Mouse (Mus musculus) adrenal gland, adult 2 months (tissue): ENCODE data around the gene Ccr5. TPM values are rescaled to one million over a fixed set of nuclear protein-coding genes. Genes with fewer than 3 reads are reported as not detected.
"Not testable (repeated sequence)": the region's sequence is repeated elsewhere in the genome, so short reads cannot be mapped to it uniquely, and the experiment has no call there.

Source experiments
- DNase-seq: peaks from one replicate; pipeline ENCODE4 v3.0.0; 2021
- long read RNA-seq: library from polyadenylated mRNA; stranded (forward); transcript quantifications from one replicate; pipeline ENCODE4 v2.0.0, GENCODE M21; 2021
- polyA plus RNA-seq: library from polyadenylated mRNA; depleted of rRNA; stranded (reverse); fragments of >200 nt; gene quantifications from 2 replicates; pipeline ENCODE4 v1.2.3, GENCODE M21; 2012; rRNA removed
- total RNA-seq, 2 experiments: library from RNA; stranded (reverse); gene quantifications; 2 replicates each; pipeline ENCODE4 v1.2.3; 2021

Ccr5 gene
- total RNA-seq (1 to 10 TPM; 2.4 to 6.1 TPM), polyA plus RNA-seq (0.36 and 0.39 TPM in 2 replicates)
- long read RNA-seq, full-length matches to known transcripts, result 2 of 2 reads
- long read RNA-seq, partial matches to known transcripts, result 0 of 2 reads
- long read RNA-seq, other reads (novel, unspliced or antisense), result 0 of 2 reads

DNA sequence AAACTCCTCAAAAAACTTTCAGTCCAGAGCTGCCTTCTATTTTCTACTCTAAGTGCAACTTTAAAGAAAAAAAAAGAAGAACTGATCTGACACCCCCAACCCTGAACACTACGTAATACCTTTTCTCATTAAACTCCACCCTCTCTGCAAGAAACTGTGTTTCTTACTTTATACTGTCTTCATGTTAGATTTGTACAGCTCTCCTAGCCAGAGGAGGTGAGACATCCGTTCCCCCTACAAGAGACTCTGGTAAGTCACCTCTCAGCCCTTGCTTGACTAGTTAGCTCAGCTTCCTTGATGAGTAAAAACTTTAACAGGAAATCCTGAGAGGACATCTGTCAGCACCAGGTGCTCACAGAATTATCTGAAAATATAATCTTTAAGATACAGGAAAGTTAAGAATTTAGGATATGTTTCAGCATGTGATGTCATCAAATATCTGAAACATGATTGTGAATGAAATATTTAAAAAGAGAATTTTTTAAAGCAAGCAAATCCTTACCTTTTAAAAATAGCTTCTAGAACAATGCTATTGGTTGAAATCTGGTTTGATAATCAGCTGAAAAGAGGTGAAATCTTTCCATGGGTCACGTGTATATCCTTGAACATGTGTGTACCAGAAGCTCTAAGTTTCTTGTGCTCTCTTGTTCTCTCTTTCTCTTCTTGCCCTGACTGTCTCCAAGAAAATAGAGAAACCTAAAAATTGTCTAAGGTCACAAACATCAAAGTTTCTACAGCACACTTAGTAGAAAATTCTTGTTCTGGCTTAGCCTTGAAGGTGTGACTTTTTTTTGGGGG, at the start of gene Ccr5:
TSS of gene Ccr5 (plus strand) at position 157 of the 798 bp plus-strand sequence.
- DNase-seq, result no peak

DNA sequence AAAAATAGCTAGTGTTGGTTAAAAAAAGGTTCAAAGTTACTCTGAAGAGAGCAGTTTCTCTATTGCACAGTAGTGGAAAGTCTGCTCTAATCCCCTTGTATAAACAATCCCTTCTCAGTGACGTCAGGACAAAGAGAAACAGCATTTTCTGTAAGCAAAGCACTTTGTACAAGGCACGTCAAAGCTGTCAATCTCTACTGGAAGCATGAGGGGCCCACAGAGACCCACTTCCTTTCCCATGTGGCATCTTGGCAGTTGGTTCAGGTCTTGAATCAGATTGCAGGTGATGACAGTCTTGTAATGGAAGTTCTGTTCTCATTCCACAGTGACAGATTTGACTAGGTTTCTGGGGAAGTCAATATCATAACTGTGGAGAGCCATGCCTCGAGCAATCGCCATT, 41.5 kb upstream of the Ccr5 start:
- no peak for DNase-seq

DNA sequence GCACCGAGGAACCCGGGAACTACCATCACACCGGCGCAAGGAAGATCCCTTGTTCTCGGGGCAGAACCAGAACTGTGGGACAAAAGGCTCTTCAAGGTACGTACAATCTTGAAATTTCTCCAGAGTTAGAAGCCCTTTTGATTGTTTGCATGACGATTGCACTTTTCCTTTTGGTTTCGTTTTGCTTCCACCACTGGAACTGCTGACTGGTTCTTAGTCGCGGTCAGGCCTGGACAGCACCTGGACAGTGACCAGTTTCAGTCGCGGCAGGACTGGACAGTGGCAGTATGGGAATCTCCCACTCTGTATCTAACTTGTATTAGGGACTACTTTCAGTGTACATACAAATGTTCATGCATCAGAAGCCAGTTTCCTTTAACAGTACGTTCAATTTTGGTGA, 40.9 kb upstream of the Ccr5 start:
- not testable (repeated sequence) for DNase-seq

DNA sequence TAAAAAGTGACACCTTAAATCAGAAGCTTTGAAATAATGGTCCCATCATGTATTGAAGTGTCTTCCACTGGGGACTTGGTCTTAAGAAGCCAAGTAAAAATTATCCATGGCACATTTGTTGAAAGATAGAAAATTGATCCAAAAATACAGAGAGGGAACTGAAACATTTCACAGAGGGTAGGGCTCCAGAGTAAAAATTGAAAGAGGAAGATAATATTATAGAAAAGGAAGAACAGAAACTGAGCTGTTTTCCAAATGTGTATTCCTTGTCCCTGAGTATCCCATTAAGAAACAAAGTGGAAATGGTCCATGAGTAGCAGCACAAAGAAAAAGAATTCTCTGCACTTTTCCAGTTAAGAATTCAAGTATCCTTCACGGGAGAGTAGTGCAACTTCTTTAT, 30.9 kb upstream of the Ccr5 start:
- no peak for DNase-seq

DNA sequence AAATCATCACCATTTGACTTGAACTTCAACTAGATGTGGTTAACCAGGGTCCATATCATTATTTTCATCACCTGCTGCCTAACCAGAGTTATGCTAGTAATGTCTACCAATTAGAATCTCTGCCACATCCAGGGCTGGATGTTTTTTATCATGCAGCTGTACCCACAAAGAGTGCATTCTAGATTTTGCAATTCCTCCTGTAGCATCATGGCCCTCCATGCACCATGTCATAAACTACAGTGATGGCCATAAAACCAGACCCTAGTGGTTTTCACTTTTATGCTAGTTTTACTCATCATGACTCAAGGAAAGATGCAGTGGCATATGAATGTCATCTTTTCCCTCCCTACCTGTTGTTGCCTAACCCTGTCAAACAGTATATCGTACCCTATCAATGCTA, 22.2 kb upstream of the Ccr5 start:
- no peak for DNase-seq

DNA sequence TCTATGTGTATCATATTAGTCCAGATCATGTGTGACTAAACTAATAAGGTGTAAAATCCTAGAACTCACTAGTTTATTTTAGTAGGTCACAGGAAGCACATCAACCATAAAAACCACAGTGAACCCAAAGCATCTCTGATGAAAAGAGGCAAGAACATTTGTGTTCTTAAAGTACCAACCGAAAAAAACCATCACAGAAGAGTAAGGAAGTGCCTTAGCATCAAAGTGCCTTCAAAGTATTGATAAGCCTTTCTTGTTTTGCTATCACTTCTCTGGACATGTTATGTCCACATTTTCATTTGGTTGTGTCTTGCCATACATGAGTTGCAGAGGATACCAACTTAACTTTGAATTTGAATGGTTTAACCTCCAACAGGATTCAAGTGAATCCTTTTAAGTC, 21.0 kb upstream of the Ccr5 start:
- DNase-seq, result no peak

DNA sequence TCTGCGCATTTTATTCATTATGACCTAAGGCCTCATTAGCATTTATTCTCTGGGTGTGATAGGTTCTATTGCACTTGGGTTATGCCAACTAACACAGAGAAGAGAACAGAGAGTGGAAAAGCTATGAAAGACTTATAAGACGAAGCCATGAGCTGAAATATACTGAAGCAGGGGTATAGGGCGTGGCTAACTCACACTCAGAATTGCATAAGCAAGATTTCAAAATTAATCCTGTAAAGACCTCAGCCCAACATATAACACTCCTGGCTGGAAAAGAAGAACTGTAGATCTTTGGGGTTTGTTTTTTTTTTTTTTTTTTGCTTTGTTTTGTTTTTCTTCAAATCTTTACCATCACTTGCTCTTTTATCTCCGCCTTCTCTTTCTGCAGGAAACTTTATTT, 19.6 kb upstream of the Ccr5 start, which contains the start of gene Ccr2:
TSS of gene Ccr2 (plus strand) at position 228 of the 400 bp plus-strand sequence.
- DNase-seq, result no peak

DNA sequence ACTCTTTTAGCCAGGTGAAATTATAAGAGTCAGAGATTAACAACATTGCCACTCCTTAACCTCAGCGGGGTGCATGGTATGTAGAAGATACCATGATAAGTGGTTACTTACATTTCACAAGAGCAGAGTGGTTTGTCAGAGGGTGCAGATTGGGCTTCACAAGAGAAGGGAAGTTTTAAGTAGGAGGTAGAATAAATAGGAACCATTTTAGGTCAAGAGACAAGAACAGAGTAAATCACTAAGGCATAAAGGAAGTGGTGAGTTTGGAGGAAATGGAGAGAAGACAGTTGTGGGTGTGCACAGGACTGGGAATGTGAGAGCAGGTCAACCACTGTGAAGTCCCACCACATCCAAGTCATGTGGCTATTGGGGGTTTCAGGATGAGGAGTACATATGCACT, 18.1 kb upstream of the Ccr5 start:
- no peak for DNase-seq

DNA sequence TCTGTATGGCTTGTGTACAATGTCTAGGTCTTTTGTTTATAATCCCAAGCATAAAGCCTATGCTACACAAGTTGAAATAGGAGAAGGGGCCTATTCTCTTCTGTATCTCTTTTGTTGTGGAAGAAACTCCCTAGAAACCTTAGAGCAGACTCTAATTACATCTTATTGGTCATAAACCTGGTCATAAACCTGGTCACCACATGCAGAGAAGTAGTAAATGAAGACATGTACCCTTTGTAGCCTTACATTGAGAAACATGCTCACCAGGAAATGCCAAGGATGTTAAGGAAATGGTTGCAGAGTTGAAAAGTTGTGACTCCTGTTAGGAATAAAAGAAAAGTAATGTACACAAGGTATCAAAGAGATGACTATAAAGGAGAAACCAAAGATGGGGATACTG, 16.1 kb upstream of the Ccr5 start:
- no peak for DNase-seq

DNA sequence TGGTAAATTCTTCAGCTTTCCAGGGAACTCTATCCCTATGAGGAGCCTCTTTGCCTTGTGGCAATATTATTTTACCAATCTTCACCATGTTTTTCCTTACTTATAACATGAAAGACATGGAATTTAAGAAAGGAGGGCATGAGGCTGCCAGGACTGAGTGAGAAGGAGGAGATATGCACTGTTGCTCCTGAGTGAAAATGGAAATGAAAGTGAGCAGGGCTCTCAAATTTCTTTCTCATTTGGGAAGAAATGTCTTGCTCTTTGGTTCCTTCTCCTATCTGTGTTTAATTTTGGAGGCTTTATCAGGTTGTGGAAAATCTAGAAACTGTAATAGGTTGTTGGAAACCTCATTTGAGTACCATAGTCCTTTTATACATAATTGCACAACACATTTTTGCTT, 14.1 kb upstream of the Ccr5 start:
- no peak for DNase-seq

DNA sequence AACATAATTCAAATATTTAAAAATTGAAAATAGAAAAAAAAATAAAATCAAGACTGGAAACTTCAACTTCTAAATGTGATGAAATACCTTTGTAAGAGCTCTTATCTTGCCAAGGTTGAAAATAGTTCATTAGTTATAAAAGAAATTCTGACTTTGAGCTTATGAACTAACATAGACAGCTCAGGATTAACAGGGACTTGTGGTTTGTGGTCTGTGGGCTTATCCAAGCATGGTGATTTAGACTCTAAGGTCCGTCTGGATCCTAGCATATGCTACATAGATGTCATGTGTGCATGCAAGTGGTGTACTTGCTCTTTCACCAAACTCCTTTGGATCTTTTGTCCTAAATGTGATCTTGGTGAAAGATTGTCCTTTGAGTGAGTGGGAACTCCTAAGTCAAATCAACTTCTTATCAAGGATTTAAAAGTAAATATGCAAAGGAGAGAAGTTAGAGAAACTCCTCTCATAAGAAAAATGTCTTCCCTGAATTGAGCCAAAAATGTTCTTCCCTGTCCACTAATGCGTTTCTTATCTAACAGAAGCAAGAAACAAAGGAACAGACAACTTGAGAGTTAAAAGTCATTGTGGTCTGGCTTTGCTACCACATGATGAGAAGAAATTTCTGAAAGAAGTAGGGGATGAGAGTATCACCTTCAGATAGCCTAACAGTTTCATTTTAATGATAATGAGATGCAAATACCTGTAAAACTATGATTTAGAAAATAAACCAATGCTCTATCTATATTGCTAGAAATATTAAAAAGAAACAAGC, 12.8 kb upstream of the Ccr5 start:
- no peak for DNase-seq

DNA sequence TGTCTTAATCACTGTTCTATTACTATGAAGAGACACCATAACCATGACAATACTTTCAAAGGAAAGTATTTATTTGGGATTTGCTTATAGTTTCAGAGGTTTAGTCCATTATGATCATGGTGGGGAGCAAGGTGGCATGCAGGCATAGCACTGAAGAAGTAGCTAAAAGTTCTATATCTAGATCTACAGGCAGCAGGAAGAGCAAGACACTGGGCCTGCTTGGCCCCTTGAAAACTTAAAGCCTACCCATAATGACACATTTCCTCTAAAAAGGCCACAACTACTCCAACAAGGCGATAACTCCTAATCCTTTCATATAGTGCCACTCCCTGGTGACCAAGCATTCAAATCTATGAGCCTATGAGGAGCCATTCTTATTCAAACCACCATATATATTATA, 9.3 kb upstream of the Ccr5 start:
- no peak for DNase-seq

DNA sequence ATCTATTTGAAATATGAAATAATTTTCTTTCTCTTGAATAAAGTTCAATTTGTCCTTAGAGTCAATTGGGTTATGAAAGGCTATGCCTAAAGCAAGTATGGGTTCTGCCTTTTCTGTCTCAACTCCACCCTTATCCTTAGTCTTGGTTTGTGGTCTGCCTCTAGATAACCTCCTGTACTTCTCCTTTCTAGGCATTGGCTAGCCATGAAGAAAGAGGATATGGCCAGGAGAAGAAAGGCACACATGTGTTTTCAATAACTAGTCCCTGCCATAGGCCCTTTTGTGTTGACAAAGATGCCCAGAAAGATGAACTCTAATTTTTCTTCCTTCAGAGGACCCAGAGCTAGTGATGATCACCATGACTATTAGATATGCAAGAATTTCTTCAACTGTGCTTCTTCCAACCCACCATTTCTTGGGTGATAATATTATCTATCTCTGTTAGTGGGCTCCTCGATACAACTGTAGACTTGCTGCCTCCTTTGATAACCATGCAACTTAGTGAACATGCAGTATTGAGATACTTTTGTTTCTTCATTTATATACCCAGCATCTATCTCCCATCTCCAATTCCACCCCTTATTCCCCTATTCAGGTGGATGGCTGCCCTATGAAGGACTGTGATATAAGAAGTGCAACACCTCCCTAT, 8.6 kb upstream of the Ccr5 start:
- no peak for DNase-seq

DNA sequence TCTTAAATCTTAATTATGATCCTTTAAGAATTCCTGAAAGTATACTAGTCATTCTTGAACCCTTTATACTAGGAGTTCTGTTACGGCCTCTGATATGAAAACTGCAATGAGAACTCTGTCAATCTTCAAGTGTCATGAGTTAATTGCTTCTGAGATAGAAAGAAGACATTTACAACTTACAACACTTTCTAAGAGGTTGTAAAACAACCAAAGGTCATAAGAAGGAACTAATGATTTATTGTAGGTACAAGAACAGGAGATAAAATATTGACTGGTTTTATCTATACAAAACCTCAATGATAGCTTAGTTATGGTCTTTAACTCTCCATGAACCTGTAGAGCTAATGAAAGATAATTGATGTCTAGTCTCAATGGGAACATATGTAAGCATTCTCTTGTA, 7.6 kb upstream of the Ccr5 start:
- no peak for DNase-seq

DNA sequence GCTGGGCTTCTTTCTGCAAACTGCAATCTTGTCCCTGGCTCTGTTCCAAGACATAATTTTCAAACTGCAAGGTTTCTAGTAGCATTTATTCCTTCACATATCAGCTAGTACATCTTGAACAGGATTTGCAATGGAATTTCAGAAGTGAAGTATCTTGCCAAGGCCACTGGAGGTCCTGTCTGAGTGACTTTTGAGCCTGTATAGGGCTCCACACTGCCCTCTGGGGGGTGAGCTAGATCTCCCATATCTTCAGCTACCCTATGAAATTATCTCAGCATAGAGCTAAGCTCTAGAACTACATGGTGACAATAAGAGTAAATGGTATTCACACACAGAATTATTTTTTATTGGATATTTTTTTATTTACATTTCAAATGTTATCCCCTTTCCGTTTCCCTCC, 2.9 kb upstream of the Ccr5 start:
- DNase-seq, result peak; percentile 8

DNA sequence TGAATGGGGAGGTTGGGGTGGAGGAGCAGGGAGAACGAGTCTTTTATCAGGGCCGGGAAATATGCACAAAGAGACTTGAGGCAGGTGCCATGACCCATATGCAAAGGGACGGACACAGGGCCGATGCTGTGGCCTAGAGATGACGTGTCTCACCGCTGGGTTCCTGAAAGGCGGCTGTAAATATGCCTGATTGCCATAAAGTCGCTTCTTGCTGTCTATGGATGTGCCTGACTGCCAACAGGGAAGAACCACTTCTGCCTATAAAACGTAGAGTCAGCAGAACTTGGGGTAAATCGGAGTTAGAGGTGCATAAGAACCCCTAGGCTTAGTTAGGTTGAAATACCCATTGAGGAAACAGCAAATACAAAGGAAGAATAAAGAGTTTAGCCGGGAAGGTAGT, 4.2 kb downstream of the Ccr5 start:
- peak; percentile 8 for DNase-seq

DNA sequence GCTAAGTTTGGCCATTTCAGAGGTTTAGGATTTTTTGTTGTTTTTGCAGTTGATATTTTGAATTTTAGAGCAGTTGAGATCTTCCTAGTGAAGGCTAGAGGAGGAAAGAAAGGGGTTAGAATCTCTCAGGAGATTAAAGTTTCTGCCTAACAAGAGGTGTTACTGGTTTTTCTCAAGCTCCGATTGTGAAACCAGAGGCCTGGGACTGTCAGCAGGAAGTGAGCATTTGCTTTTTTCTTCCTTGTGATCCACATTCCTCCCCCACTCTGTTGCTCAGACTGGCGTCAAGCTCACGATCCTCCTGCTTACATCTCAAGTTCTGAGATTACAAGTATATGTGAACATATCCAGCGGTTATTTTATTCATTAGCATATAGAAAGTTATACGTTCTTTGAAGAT, 5.0 kb downstream of the Ccr5 start:
- DNase-seq, result no peak

DNA sequence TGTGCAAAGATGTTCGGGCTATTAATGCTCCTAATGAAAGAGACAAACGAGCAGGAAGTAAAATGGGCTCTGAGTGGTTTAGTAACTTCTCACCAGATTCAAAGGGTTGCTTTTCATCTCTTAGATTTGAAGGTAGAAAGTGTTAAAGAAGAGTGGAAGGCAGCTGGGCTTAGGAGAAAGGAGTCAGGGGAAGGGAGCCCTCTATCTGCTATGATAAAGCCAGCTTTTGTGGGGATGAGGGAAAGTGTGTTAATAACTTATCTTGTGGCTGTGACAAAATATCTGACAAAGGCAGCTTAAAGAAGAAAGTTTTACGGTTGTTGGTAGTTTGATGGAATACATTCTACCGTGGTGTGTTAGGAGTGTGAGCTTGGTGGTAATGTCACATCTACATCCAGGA, 6.1 kb downstream of the Ccr5 start:
- DNase-seq, result no peak

DNA sequence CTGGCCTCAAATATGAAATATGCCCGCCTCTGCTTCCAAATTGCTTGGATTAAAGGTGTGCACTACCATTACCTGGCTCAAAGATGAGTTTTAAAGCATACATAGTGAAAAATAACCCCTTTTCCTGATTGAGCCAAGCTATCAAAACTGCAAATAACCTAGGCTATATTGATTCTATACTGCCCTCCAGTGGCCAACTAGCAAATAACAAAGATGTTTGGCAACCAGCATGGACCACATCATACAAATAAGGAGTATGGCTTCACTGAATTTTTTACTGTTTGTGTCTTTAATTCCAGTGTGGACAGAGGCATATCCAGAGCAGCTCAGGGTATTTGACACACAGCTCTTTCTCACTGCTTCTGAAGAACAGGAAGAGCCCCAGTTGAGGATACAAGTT, 7.0 kb downstream of the Ccr5 start:
- DNase-seq, result peak; percentile 18

DNA sequence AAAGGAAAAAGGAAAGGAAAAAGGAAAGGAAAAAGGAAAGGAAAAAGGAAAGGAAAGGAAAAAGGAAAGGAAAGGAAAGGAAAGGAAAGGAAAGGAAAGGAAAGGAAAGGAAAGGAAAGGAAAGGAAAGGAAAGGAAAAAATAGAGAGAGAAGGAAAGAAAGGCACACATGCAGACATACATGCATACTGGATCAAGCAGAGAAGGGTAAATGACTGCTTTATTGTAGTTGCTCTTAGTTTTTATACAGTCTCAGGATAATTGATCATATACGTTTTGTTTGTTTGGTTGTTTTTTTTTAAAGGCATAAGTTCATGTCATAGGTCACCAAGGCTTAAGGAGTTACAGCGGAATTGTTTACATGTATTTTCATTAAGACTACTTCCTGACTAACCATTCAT, 11.6 kb downstream of the Ccr5 start:
- not testable (repeated sequence) for DNase-seq

DNA sequence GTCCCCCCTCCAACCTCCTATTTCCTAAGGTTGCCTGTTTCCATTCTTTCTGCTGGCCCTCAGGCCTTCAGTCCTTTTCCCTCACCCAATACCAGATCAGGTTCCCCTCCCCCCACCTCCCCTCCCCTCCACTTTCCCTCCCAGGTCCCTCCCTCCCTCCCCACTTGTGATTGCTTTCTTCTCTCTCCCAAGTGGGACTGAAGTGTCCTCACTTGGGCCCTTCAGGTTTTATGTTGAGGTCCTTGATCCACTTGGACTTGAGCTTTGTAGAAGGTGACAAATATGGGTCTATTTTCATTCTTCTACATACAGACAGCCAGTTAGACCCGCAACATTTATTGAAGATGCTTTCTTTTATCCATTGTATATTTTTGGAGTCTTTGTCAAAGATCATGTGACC, 13.6 kb downstream of the Ccr5 start:
- DNase-seq, result not testable (repeated sequence)

DNA sequence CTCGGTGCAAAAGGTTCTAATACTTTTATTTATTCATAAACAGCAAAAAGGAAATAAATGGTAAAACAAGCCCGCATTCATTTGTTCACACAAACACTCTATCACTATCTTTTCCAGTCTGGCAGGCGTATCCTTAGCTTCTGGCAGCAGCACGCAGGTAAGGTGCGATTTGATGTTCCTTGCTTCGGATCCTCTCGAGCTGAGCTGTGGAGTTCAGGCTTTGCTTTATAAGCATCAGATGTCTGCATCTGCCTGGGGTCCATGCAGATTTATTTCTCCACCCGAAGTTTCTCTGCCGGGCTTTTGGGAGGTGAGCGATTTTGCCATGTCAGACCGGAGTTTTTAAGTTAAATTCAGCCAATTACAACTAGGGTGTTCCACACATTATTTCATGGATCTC, 16.3 kb downstream of the Ccr5 start:
- no peak for DNase-seq
